Mouse (Mus musculus) kidney, postnatal 0 days (tissue): ENCODE data around the gene Setd1b. TPM values are rescaled to one million over a fixed set of nuclear protein-coding genes. Genes with fewer than 3 reads are reported as not detected.

Experiments used
- ATAC-seq: fragments of 200-750 bp; cut with Nextera tagmentation; replicated peaks from 2 replicates; pipeline ENCODE4 v1.8.0; 2017; ENCODE audit warnings: low read depth, moderate number of reproducible peaks, moderate TSS enrichment, moderate library complexity; ENCODE audit not compliant: low FRiP score
- DNase-seq: peaks from one replicate; pipeline ENCODE4 v3.0.0-alpha.2; 2016; ENCODE audit warnings: low spot score
- H3K27ac ChIP-seq: fragments of 300-500 bp; sonication (generic); 2 replicates; pipeline ENCODE4 v1.5.1; 2014; ENCODE audit warnings: mild to moderate bottlenecking
- H3K27me3 ChIP-seq: fragments of 300-500 bp; sonication (generic); 2 replicates; pipeline ENCODE4 v1.6.1; 2014; ENCODE audit warnings: low read length, mixed read lengths; ENCODE audit not compliant: insufficient read depth
- H3K36me3 ChIP-seq: fragments of 300-500 bp; sonication (generic); 2 replicates; pipeline ENCODE4 v1.6.1; 2014; ENCODE audit warnings: low read length, mixed read lengths; ENCODE audit not compliant: insufficient read depth
- H3K4me1 ChIP-seq: fragments of 300-500 bp; sonication (generic); replicated peaks from 2 replicates; pipeline ENCODE4 v1.6.1; 2014; ENCODE audit warnings: antibody characterized with exemption, low read length, mixed read lengths; ENCODE audit not compliant: insufficient read depth
- H3K4me2 ChIP-seq: fragments of 300-500 bp; sonication (generic); 2 replicates; pipeline ENCODE4 v1.6.1; 2014; ENCODE audit warnings: mild to moderate bottlenecking, low read length, moderate library complexity, mixed read lengths
- H3K4me3 ChIP-seq: fragments of 300-500 bp; sonication (generic); replicated peaks from 2 replicates; pipeline ENCODE4 v1.5.1; 2014; ENCODE audit warnings: low read depth, low read length
- H3K9ac ChIP-seq: fragments of 300-500 bp; sonication (generic); 2 replicates; pipeline ENCODE4 v1.6.1; 2014; ENCODE audit warnings: low read depth, low read length
- H3K9me3 ChIP-seq: fragments of 300-500 bp; sonication (generic); replicated peaks from 2 replicates; pipeline ENCODE4 v1.6.1; 2016; ENCODE audit warnings: low read length, inconsistent platforms, mixed read lengths
- CTCF ChIP-seq: IDR thresholded peaks from 2 replicates; pipeline ENCODE4 v1.5.1; 2016; ENCODE audit warnings: antibody characterized with exemption, low read depth, mild to moderate bottlenecking, moderate library complexity
- WGBS: fragments of 180-500 bp; shearing (Covaris S2); extraction: QIAGEN DNeasy Blood & Tissue Kit; methylation state at CpG from one replicate; pipeline ENCODE4 v1.1.7; 2014; 5-methylcytosine and 5-hydroxymethylcytosine counted together
- polyA plus RNA-seq: library from polyadenylated mRNA; unstranded; fragments of >200 nt; fragmentation: Nextera tagmentation; extraction: Ambion mirVana; gene quantifications from 2 replicates; pipeline ENCODE4 v1.2.1, GENCODE M21; 2015

The Setd1b gene
- polyA plus RNA-seq, 1 experiment from 2014 or later, result 7.0 TPM

DNA sequence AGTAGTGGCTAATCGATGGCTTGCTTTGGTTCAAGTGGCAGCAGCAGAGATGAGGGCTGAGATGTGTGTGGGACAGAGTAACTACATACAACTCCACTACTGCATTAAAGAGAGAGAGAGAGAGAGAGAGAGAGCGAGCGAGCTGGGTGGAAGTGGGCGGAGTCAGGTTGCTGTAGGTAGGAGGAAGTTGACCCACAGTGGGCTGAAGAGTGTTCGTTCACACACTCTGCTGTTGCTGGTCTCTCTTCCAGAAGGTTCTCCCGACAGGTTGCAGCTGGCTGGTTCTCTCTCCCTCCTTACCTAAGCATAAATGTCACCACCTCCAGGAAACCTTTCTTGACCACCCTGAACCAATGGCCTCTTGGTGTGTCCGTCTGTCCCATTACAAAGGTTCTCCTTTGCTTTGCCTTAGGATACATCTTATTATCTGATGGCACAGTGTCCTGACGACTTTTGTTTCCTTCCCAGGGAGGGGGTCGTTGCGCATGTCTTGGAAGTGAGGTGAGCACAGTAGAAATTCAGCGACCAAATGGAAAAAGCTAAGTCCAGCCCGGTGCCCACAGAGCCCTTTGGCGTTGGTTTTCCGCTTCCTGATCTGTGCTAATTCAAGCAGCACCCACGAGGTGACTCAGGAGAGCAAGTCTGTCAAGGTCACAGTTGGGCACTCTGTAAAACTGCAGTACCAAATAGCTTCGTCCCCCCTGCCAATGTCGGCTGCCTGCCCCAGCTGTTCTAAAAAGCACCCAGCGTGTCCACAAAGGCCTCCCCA lies 16.2 kb upstream of the Setd1b start:
- no peak for DNase-seq
- Histone ChIP-seq H3K36me3 (no peaks in the 10 kb centered on the region), H3K27me3 (no peaks in the 10 kb centered on the region), H3K4me2 (no peak overlapping the region), H3K9ac (no peak overlapping the region), H3K4me3 (no peak overlapping the region), H3K27ac (peak overlapping the region; percentile 60), H3K4me1 (no peaks in the 10 kb centered on the region), H3K9me3 (no peaks in the 10 kb centered on the region)
- no peak for TF ChIP-seq CTCF
- WGBS, result 55% methylated on average over 18 of the region's 18 CpGs
- peak; percentile 26; the same call in 1 of the 2 replicates for ATAC-seq

DNA sequence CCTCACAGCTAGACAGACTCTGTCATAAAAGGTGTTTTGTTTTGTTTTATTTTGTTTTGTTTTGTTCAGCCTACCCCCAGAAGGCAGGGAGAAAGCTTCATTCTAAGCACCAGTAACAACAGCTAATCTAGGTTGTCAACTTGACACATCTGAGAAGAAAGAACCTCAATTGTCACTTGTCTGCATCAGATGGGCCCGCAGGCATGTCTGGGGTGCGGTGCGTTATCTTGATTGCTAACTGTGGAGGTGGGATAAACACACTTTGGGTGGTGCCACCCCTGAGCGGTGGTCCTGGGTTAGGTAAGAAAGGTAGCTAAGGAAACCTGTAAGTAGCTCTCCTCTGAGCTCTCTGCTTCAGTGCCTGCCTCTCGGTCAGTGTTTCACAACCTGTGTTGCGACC lies 15.0 kb upstream of the Setd1b start:
- no peak for TF ChIP-seq CTCF
- H3K36me3 ChIP-seq, result no peaks in the 10 kb centered on the region
- H3K27me3 ChIP-seq, result no peaks in the 10 kb centered on the region
- WGBS, result 70% methylated on average over 6 of the region's 6 CpGs
- ATAC-seq (no peak), DNase-seq (no peak)
- peaks cover 7% of the 10 kb centered on the region; the same call in 1 of the 2 replicates for H3K4me1 ChIP-seq
- no peak overlapping the region for H3K9ac ChIP-seq
- no peak overlapping the region for H3K4me3 ChIP-seq
- H3K9me3 ChIP-seq, result no peaks in the 10 kb centered on the region
- H3K27ac ChIP-seq, result no peak overlapping the region
- no peak overlapping the region for H3K4me2 ChIP-seq

DNA sequence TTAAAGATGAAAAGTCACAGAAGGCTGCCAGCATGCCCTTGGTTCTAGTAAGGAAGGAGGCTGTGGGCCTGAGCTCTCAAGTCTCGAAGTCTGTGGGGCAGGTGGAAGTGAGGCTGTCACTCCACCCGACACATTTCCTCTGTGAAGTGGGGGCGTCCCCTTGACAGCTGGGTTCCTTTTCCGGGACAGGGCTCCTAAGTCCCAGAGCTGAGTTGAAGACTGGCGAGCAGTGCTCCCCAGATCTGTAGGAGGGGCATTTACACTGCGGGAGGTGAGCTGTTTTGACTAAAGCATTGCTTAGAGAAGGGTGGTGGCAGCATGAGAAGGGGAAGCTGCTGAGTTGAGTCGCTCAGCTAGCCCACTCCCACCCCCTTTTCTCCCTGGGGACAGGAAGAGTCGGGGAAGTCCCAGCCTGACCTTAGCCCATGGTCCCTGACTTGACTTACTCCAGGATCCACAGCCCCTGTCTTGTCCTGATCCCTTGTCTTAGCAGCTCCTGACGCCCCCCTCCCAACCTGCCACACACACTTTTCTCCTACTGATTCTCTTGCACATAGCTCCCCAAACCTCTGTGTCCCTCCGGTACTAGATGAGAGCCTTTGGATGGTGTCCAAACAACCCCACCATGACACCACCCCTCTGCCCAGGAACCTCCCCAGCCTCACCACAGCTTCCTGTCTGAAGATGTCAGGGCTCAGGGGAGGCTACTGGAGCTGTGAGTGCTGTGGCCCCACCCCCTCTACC lies 13.4 kb upstream of the Setd1b start:
- no peak overlapping the region for H3K4me3 ChIP-seq
- no peak for TF ChIP-seq CTCF
- H3K9ac ChIP-seq, result no peak overlapping the region
- H3K4me2 ChIP-seq, result no peak overlapping the region
- DNase-seq (no peak), ATAC-seq (no peak)
- 46% methylated on average over 10 of the region's 10 CpGs for WGBS
- H3K27ac ChIP-seq, result no peak overlapping the region
- H3K4me1 ChIP-seq, result peaks cover 12% of the 10 kb centered on the region; the same call in 1 of the 2 replicates
- H3K27me3 ChIP-seq, result no peaks in the 10 kb centered on the region
- H3K36me3 ChIP-seq, result no peaks in the 10 kb centered on the region
- H3K9me3 ChIP-seq, result no peaks in the 10 kb centered on the region

DNA sequence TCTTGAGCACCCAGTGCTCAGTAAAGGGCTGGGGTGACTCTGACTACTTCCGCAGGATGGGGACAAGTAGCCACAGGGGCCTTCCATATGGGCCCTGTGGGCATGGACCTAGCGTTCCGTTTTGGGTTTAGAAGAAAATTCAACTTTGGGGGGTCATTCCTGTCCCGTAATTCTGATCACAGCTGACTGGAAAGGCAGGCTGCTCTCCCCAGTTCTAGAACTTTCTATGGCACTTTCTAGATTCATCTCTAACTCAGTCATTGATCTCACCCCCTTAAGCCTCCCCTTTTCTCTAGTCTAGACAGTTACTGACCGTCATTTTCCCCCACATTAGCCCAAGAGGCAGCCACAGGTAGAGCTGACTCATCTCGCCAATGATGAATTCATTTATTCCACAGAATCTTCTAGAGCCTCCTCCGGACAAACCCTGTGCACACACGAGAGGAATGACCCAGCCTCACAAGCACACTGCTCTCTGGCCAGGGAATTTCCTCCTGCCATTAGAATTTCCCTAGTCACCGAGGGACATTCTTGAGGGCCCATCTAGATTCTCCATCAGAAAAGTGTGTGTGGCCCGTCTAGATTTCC lies 12.7 kb upstream of the Setd1b start:
- TF ChIP-seq CTCF, result no peak
- no peak overlapping the region for H3K27ac ChIP-seq
- ATAC-seq, result no peak
- H3K9me3 ChIP-seq, result no peaks in the 10 kb centered on the region
- no peaks in the 10 kb centered on the region for H3K27me3 ChIP-seq
- DNase-seq, result no peak
- H3K9ac ChIP-seq, result no peak overlapping the region
- no peak overlapping the region for H3K4me2 ChIP-seq
- H3K4me1 ChIP-seq, result peaks cover 19% of the 10 kb centered on the region
- no peak overlapping the region for H3K4me3 ChIP-seq
- 80% methylated on average over 10 of the region's 10 CpGs for WGBS
- no peaks in the 10 kb centered on the region for H3K36me3 ChIP-seq

DNA sequence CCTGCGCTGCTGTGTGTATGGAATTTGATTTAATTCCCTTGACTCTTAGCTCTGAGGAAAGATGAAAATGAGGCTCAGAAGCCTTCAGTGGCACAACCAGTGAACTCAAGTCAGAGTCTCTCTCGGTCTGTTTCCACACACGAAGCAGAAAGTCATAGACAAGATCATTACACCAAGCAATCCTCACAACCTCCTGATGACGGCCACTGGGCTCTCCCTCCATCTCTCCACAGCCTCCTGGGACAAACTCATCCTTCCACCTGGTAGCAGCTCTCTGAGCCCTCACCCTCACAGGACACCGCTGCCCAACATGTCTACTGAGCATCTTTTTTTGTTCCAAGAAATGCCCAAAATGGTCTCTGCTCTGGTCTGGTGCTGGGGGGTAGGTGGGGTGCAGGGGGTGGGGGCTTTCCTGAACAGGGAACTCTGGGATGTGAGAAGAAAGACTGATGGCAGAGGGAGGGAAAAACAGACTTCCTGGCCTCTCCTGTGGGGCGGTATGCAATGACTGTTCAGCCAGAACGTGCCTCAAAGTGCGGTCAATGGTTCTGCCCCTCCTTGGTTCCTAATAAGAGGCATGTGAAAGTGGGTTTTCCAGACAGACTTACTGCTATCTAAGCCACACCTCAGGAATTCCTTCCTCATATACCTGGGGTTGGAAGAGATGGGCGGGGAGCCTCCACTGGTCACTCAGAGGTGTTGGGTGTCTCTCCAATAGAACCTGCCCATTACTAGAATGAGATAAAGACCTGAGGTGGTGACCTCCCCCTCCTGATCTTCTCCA lies 11.8 kb upstream of the Setd1b start:
- Histone ChIP-seq H3K4me2 (no peak overlapping the region), H3K27me3 (no peaks in the 10 kb centered on the region), H3K4me3 (no peak overlapping the region), H3K9ac (no peak overlapping the region), H3K36me3 (no peaks in the 10 kb centered on the region), H3K27ac (no peak overlapping the region), H3K9me3 (no peaks in the 10 kb centered on the region), H3K4me1 (peaks cover 28% of the 10 kb centered on the region)
- ATAC-seq (no peak), DNase-seq (no peak)
- 88% methylated on average over 9 of the region's 9 CpGs for WGBS
- no peak for TF ChIP-seq CTCF

DNA sequence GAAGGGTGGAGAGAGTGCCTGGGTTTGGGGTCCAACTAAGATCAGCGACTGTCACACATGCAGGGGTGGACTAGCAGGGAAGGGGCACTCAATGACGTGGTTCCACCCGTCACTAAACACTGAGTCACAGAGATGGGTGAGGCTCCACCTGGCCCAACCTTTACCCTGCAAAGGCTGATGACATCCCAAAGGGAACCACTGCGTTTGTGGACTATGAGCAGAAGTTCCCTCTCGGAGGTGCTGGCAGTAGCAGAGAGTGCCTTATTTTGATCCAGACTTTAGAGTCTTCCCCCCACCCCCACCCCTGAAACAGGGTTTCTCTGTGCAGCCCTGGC lies 11.2 kb upstream of the Setd1b start:
- peaks cover 34% of the 10 kb centered on the region for H3K4me1 ChIP-seq
- no peak overlapping the region for H3K4me3 ChIP-seq
- H3K36me3 ChIP-seq, result no peaks in the 10 kb centered on the region
- H3K9me3 ChIP-seq, result no peaks in the 10 kb centered on the region
- 88% methylated on average over 5 of the region's 5 CpGs for whole genome bisulfite sequencing
- ATAC-seq (no peak), DNase-seq (no peak)
- H3K4me2 ChIP-seq, result no peak overlapping the region
- H3K9ac ChIP-seq, result no peak overlapping the region
- H3K27ac ChIP-seq, result no peak overlapping the region
- H3K27me3 ChIP-seq, result no peaks in the 10 kb centered on the region
- no peak for TF ChIP-seq CTCF
